ENCODE assay signal across 8 mouse cellular contexts in the genomic region with DNA sequence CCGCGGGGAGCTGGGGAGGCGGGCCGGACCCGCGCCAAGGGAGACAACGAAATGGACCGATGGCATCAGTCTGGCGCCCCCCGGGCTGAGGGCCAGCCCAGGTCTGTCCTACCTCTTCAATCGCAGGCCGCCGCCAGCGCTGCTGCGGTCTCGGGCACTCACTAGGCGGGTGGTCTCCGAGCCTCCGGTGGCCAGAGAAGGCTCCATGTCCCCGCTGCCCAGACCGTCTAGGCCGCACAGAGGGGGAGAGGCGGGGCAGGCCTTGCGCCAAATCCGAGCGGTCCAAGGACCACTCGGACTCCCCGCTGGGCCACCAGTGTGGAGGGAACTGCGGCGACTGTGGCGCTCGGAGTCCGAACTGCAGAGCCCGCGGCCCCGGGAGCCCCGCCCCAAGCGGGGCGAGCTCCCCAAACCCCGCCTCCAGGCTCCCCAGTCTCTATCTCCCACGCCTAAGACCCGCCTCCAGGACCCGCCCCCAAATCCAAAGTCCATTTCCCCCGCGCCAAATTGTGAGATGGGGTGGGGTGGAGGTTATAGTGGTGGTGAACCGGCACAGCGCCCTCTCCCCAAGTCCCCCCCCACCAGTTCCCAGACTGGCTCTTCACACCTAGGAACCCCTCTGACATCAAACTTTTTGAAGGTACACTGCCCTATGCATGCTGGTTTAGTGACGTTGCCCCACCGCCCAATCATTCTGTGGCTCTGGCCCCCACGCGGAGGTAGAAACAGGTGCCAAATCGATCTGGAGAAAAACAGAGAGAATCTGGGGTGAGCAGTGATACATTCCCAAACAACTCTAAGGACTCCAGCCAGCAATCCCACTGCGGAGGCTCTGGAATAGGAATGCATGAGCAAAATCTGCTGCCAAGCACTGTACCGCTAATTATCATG. TPM values are rescaled to one million over a fixed set of nuclear protein-coding genes. Genes with fewer than 3 reads are reported as not detected.
DNase-seq lines count a peak whose midpoint lies in the region; ATAC-seq and TF ChIP-seq lines count a peak whose summit lies in the region.

No protein-coding gene starts in this region.

- H3K36me3 ChIP-seq in forebrain, embryonic 13.5 days (ENCODE audit: poor library complexity, severe bottlenecking), result no peaks in the 10 kb centered on the region
- no peaks in the 10 kb centered on the region for H3K36me3 ChIP-seq in intestine, postnatal 0 days (ENCODE audit: control insufficient read depth, insufficient read depth)
- H3K36me3 ChIP-seq in limb, embryonic 11.5 days (ENCODE audit: control insufficient read depth, insufficient read depth, low read length), result no peaks in the 10 kb centered on the region
- H3K36me3 ChIP-seq in midbrain, embryonic 15.5 days (replicated peaks), result no peaks in the 10 kb centered on the region
- H3K36me3 ChIP-seq in thymus, adult 2 months (ENCODE audit: control insufficient read depth, insufficient read depth, low read length), result no peaks in the 10 kb centered on the region

- H3K9me3 ChIP-seq in forebrain, embryonic 13.5 days (replicated peaks), result no peaks in the 10 kb centered on the region
- H3K9me3 ChIP-seq in intestine, postnatal 0 days (ENCODE audit: control insufficient read depth), result no peaks in the 10 kb centered on the region
- no peaks in the 10 kb centered on the region for H3K9me3 ChIP-seq in limb, embryonic 11.5 days (ENCODE audit: control insufficient read depth, low read length)
- H3K9me3 ChIP-seq in midbrain, embryonic 15.5 days, result no peaks in the 10 kb centered on the region

- peak overlapping the region; percentile 72 for H3K4me2 ChIP-seq in forebrain, embryonic 13.5 days
- peak overlapping the region; percentile 79 for H3K4me2 ChIP-seq in intestine, postnatal 0 days (replicated peaks; ENCODE audit: low read depth)
- H3K4me2 ChIP-seq in limb, embryonic 11.5 days (ENCODE audit: low read depth, severe bottlenecking), result peak overlapping the region; percentile 45
- H3K4me2 ChIP-seq in midbrain, embryonic 15.5 days, result peak overlapping the region; percentile 53

- peak overlapping the region; percentile 43 for H3K4me3 ChIP-seq in forebrain, embryonic 13.5 days
- peak overlapping the region; percentile 47 for H3K4me3 ChIP-seq in intestine, postnatal 0 days (ENCODE audit: low read depth, low read length)
- H3K4me3 ChIP-seq in limb, embryonic 11.5 days (ENCODE audit: low read depth, low read length), result peak overlapping the region; percentile 35
- H3K4me3 ChIP-seq in midbrain, embryonic 15.5 days, result peak overlapping the region; percentile 44
- H3K4me3 ChIP-seq in thymus, adult 2 months (ENCODE audit: control insufficient read depth, insufficient read depth, low read length), result peak overlapping the region; percentile 39

- no peak overlapping the region for H3K27ac ChIP-seq in forebrain, embryonic 13.5 days
- no peak overlapping the region for H3K27ac ChIP-seq in intestine, postnatal 0 days (ENCODE audit: low read depth, low read length)
- no peak overlapping the region for H3K27ac ChIP-seq in limb, embryonic 11.5 days (replicated peaks; ENCODE audit: low read depth, low read length)
- no peak overlapping the region for H3K27ac ChIP-seq in midbrain, embryonic 15.5 days
- H3K27ac ChIP-seq in thymus, adult 2 months (ENCODE audit: control insufficient read depth, insufficient read depth, low read length), result no peak overlapping the region

- under 1% methylated on average over 52 of the region's 54 CpGs for WGBS in forebrain, embryonic 13.5 days
- whole genome bisulfite sequencing in intestine, postnatal 0 days, result under 1% methylated on average over 37 of the region's 54 CpGs
- under 1% methylated on average over 52 of the region's 54 CpGs for WGBS in limb, embryonic 11.5 days
- WGBS in midbrain, embryonic 15.5 days, result under 1% methylated on average over 52 of the region's 54 CpGs
- 3% methylated on average over 51 of the region's 54 CpGs for WGBS in thymus, adult 2 months

- TF ChIP-seq CTCF in intestine, postnatal 0 days (IDR thresholded peaks at IDR 0.05; ENCODE audit: low read depth), result no peak
- no peak for TF ChIP-seq CTCF in thymus, adult 2 months (IDR thresholded peaks at IDR 0.05; ENCODE audit: borderline replicate concordance, control insufficient read depth, extremely low read depth, insufficient read depth, low read length, poor library complexity)

- peaks cover 36% of the 10 kb centered on the region for H3K4me1 ChIP-seq in forebrain, embryonic 13.5 days
- H3K4me1 ChIP-seq in intestine, postnatal 0 days (replicated peaks; ENCODE audit: control insufficient read depth, insufficient read depth, low read length), result peaks cover 3% of the 10 kb centered on the region; the same call in 1 of the 2 replicates
- H3K4me1 ChIP-seq in limb, embryonic 11.5 days (ENCODE audit: control insufficient read depth, insufficient read depth, low read length), result peaks cover 10% of the 10 kb centered on the region
- peaks cover 30% of the 10 kb centered on the region for H3K4me1 ChIP-seq in midbrain, embryonic 15.5 days
- H3K4me1 ChIP-seq in thymus, adult 2 months (replicated peaks; ENCODE audit: control insufficient read depth, insufficient read depth, low read length), result peaks cover 31% of the 10 kb centered on the region

- peak; percentile 27 for DNase-seq in spleen, postnatal 36 days (ENCODE audit: low spot score in 2 of 2)
- DNase-seq in spleen, postnatal 4 days (ENCODE audit: low spot score in 2 of 2), result no peak
- DNase-seq in limb, embryonic 11.5 days (ENCODE audit: low spot score), result peak; percentile 56
- DNase-seq in thymus, adult 2 months, result peak; percentile 57
- no peak for DNase-seq in cerebellum, adult 8-10 months

- no peak for TF ChIP-seq POLR2A in thymus, adult 2 months (IDR thresholded peaks at IDR 0.05; ENCODE audit: control insufficient read depth, extremely low read depth, insufficient read depth, low read length, poor library complexity)

- peak overlapping the region; percentile 61 for H3K9ac ChIP-seq in forebrain, embryonic 13.5 days
- H3K9ac ChIP-seq in intestine, postnatal 0 days (ENCODE audit: low read depth, low read length), result peak overlapping the region; percentile 17; the same call in 1 of the 2 replicates
- no peak overlapping the region for H3K9ac ChIP-seq in limb, embryonic 11.5 days (ENCODE audit: low read length)
- H3K9ac ChIP-seq in midbrain, embryonic 15.5 days, result peak overlapping the region; percentile 52

- H3K27me3 ChIP-seq in forebrain, embryonic 13.5 days, result peaks cover 99% of the 10 kb centered on the region
- H3K27me3 ChIP-seq in intestine, postnatal 0 days (replicated peaks; ENCODE audit: control insufficient read depth, insufficient read depth, low read length), result peaks cover 74% of the 10 kb centered on the region
- H3K27me3 ChIP-seq in limb, embryonic 11.5 days (ENCODE audit: control insufficient read depth, insufficient read depth, low read length), result peaks cover 83% of the 10 kb centered on the region
- H3K27me3 ChIP-seq in midbrain, embryonic 15.5 days (replicated peaks), result peaks cover 75% of the 10 kb centered on the region
- peaks cover 30% of the 10 kb centered on the region for H3K27me3 ChIP-seq in thymus, adult 2 months (ENCODE audit: control insufficient read depth, insufficient read depth, low read length)

- ATAC-seq in forebrain, embryonic 13.5 days, result peak; percentile 68
- ATAC-seq in intestine, postnatal 0 days, result peak; percentile 39
- 0 out of 2 replicates have a peak, but pooled peaks have one; percentile 42 for ATAC-seq in limb, embryonic 11.5 days (ENCODE audit: insufficient number of reproducible peaks, low FRiP score, low TSS enrichment, low read depth)
- ATAC-seq in midbrain, embryonic 15.5 days (replicated peaks), result peak; percentile 55

RNA-seq across cellular contexts. Expression of a gene that starts 12.7 kb away (rescaled TPM):
- not detected in 2 replicates for polyA plus RNA-seq in forebrain, embryonic 13.5 days (2015; fragmentation: Nextera tagmentation; extraction: Ambion mirVana)
- not detected in 2 replicates for polyA plus RNA-seq in intestine, postnatal 0 days (2015; fragmentation: Nextera tagmentation; extraction: Ambion mirVana)
- polyA plus RNA-seq in limb, embryonic 11.5 days (2014; fragmentation: Nextera tagmentation; extraction: Ambion mirVana), result not detected in 2 replicates
- not detected in 2 replicates for polyA plus RNA-seq in midbrain, embryonic 15.5 days (2015; fragmentation: Nextera tagmentation; extraction: Ambion mirVana)
- polyA plus RNA-seq in thymus, adult 2 months (2012; rRNA removed), result not detected in 2 replicates

RNA-seq across cellular contexts. Expression of a gene that starts 14.6 kb away (rescaled TPM):
- 1.7 and 1.8 TPM in 2 replicates for polyA plus RNA-seq in forebrain, embryonic 13.5 days (2015; fragmentation: Nextera tagmentation; extraction: Ambion mirVana)
- polyA plus RNA-seq in intestine, postnatal 0 days (2015; fragmentation: Nextera tagmentation; extraction: Ambion mirVana), result 0.10 TPM in 1 of 2 replicates, not detected in the other
- 0.20 TPM in 1 of 2 replicates, not detected in the other for polyA plus RNA-seq in limb, embryonic 11.5 days (2014; fragmentation: Nextera tagmentation; extraction: Ambion mirVana)
- 20.4 and 21.5 TPM in 2 replicates for polyA plus RNA-seq in midbrain, embryonic 15.5 days (2015; fragmentation: Nextera tagmentation; extraction: Ambion mirVana)
- polyA plus RNA-seq in thymus, adult 2 months (2012; rRNA removed), result 0.48 and 0.77 TPM in 2 replicates

RNA-seq across cellular contexts. Expression of a gene that starts 23.1 kb away (rescaled TPM):
- not detected in 2 replicates for polyA plus RNA-seq in forebrain, embryonic 13.5 days (2015; fragmentation: Nextera tagmentation; extraction: Ambion mirVana)
- polyA plus RNA-seq in intestine, postnatal 0 days (2015; fragmentation: Nextera tagmentation; extraction: Ambion mirVana), result not detected in 2 replicates
- polyA plus RNA-seq in limb, embryonic 11.5 days (2014; fragmentation: Nextera tagmentation; extraction: Ambion mirVana), result 0.30 and 0.65 TPM in 2 replicates
- not detected in 2 replicates for polyA plus RNA-seq in midbrain, embryonic 15.5 days (2015; fragmentation: Nextera tagmentation; extraction: Ambion mirVana)
- 0.92 and 9.3 TPM in 2 replicates for polyA plus RNA-seq in thymus, adult 2 months (2012; rRNA removed)

RNA-seq across cellular contexts. Expression of a gene that starts 38.8 kb away (rescaled TPM):
- 24.2 and 28.6 TPM in 2 replicates for polyA plus RNA-seq in forebrain, embryonic 13.5 days (2015; fragmentation: Nextera tagmentation; extraction: Ambion mirVana)
- polyA plus RNA-seq in intestine, postnatal 0 days (2015; fragmentation: Nextera tagmentation; extraction: Ambion mirVana), result 3.2 and 3.7 TPM in 2 replicates
- polyA plus RNA-seq in limb, embryonic 11.5 days (2014; fragmentation: Nextera tagmentation; extraction: Ambion mirVana), result 33.7 and 36.1 TPM in 2 replicates
- 14.9 and 16.2 TPM in 2 replicates for polyA plus RNA-seq in midbrain, embryonic 15.5 days (2015; fragmentation: Nextera tagmentation; extraction: Ambion mirVana)
- 59.8 and 80.9 TPM in 2 replicates for polyA plus RNA-seq in thymus, adult 2 months (2012; rRNA removed)

RNA-seq across cellular contexts. Expression of a gene that starts 44.7 kb away (rescaled TPM):
- polyA plus RNA-seq in forebrain, embryonic 13.5 days (2015; fragmentation: Nextera tagmentation; extraction: Ambion mirVana), result 10.9 and 11.5 TPM in 2 replicates
- 18.0 and 20.0 TPM in 2 replicates for polyA plus RNA-seq in intestine, postnatal 0 days (2015; fragmentation: Nextera tagmentation; extraction: Ambion mirVana)
- 8.0 and 8.6 TPM in 2 replicates for polyA plus RNA-seq in limb, embryonic 11.5 days (2014; fragmentation: Nextera tagmentation; extraction: Ambion mirVana)
- 26.9 and 29.1 TPM in 2 replicates for polyA plus RNA-seq in midbrain, embryonic 15.5 days (2015; fragmentation: Nextera tagmentation; extraction: Ambion mirVana)
- polyA plus RNA-seq in thymus, adult 2 months (2012; rRNA removed), result 35.1 and 37.3 TPM in 2 replicates

Comparison
In these comparisons a context has a peak if more than half of its experiments do, and no peak if none do; other contexts are left out.
1. DNase-seq: peak in spleen, postnatal 36 days (2 of 2), limb, embryonic 11.5 days (single experiment) and thymus, adult 2 months (single experiment); none in spleen, postnatal 4 days (0 of 2) and cerebellum, adult 8-10 months (single experiment).
2. Peak in every context shown above with its lines, with median percentiles within 50 percentile points of each other: ATAC-seq, H3K4me2 ChIP-seq and H3K4me3 ChIP-seq.